Mouse (Mus musculus): ENCODE data around the gene Sult2b1.

DNA sequence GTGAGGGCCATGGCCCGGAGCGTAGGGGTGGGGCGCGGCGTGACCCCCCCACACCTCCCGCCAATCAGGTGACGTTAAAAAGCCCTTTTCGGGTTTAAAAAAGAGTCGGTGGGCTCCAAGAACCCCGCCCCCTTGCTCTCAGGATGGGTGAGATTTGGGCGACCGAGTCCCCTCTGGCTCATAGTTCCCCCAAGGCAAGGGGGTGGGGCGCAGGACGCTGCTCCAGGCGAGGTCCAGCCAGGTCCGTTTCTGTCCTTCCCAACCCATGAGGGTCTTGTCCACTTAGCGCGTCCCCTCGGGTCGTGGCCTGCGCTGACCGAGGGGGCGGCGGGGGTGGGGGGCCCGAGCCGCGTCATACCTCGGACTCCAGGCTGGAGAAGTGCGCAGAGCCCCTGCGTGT lies 48.0 kb upstream of the Sult2b1 start:
- no peak for TF ChIP-seq EP300 (IDR thresholded peaks at IDR 0.05; ENCODE audit: low read depth)
- no peak for TF ChIP-seq CTCF (IDR thresholded peaks at IDR 0.05; ENCODE audit: low read depth)

Data from heart, postnatal 0 days (tissue).